Mouse (Mus musculus): Measurements from ENCODE around the gene Arnt2. TPM values are rescaled to one million over a fixed set of nuclear protein-coding genes. Genes with fewer than 3 reads are reported as not detected.

The Arnt2 gene
- polyA plus RNA-seq, 1 experiment from 2014 or later: 0.39 TPM

GRCm38 (mm10) chr7:84315353-84316003 lies 94.5 kb downstream of the Arnt2 start:
- no peak for ATAC-seq (ENCODE audit: low read depth)
- no peak overlapping the region for H3K27ac ChIP-seq

GRCm38 (mm10) chr7:84314742-84315141 lies 95.2 kb downstream of the Arnt2 start:
- H3K27ac ChIP-seq: no peak overlapping the region
- H3K9ac ChIP-seq: no peak overlapping the region
- no peaks in the 10 kb centered on the region for H3K4me1 ChIP-seq (replicated peaks)
- no peaks in the 10 kb centered on the region for H3K27me3 ChIP-seq
- no peak overlapping the region for H3K4me2 ChIP-seq
- ATAC-seq (ENCODE audit: low read depth) (no peak), DNase-seq (no peak)
- H3K9me3 ChIP-seq (replicated peaks): no peaks in the 10 kb centered on the region
- 76% methylated on average over 2 of the region's 2 CpGs for WGBS (ENCODE audit: insufficient replicate concordance)
- no peak overlapping the region for H3K4me3 ChIP-seq (replicated peaks)
- no peaks in the 10 kb centered on the region for H3K36me3 ChIP-seq

More at GRCm38 (mm10) chr7:84315353-84316003, 94.5 kb downstream of the Arnt2 start:
- Histone ChIP-seq H3K9ac (no peak overlapping the region), H3K4me1 (replicated peaks) (no peaks in the 10 kb centered on the region), H3K36me3 (no peaks in the 10 kb centered on the region), H3K4me3 (replicated peaks) (no peak overlapping the region), H3K9me3 (replicated peaks) (no peaks in the 10 kb centered on the region), H3K27me3 (no peaks in the 10 kb centered on the region), H3K4me2 (no peak overlapping the region)
- no peak for DNase-seq
- WGBS (ENCODE audit: insufficient replicate concordance): 40% methylated on average over 7 of the region's 7 CpGs

- ATAC-seq (ENCODE audit: low read depth) (no peak), DNase-seq (no peak)
- no peak overlapping the region for H3K9ac ChIP-seq
- H3K36me3 ChIP-seq: no peaks in the 10 kb centered on the region
- H3K4me3 ChIP-seq (replicated peaks): no peak overlapping the region
- no peaks in the 10 kb centered on the region for H3K27me3 ChIP-seq
- no peak overlapping the region for H3K4me2 ChIP-seq
- H3K9me3 ChIP-seq (replicated peaks): no peaks in the 10 kb centered on the region
- no peak overlapping the region for H3K27ac ChIP-seq
- H3K4me1 ChIP-seq (replicated peaks): no peaks in the 10 kb centered on the region
- WGBS (ENCODE audit: insufficient replicate concordance): 57% methylated on average over 3 of the region's 3 CpGs
Observed at GRCm38 (mm10) chr7:84311624-84312023, 98.4 kb downstream of the Arnt2 start.

GRCm38 (mm10) chr7:84310909-84311311 lies 99.1 kb downstream of the Arnt2 start:
- Histone ChIP-seq H3K4me1 (replicated peaks) (no peaks in the 10 kb centered on the region), H3K36me3 (no peaks in the 10 kb centered on the region), H3K9ac (no peak overlapping the region), H3K9me3 (replicated peaks) (no peaks in the 10 kb centered on the region), H3K27ac (no peak overlapping the region), H3K27me3 (no peaks in the 10 kb centered on the region), H3K4me3 (replicated peaks) (no peak overlapping the region), H3K4me2 (no peak overlapping the region)
- ATAC-seq (ENCODE audit: low read depth) (no peak), DNase-seq (no peak)
- WGBS (ENCODE audit: insufficient replicate concordance): 72% methylated on average over 4 of the region's 4 CpGs

- Histone ChIP-seq H3K9me3 (replicated peaks) (no peaks in the 10 kb centered on the region), H3K4me2 (no peak overlapping the region), H3K9ac (no peak overlapping the region), H3K4me3 (replicated peaks) (no peak overlapping the region), H3K36me3 (no peaks in the 10 kb centered on the region), H3K27ac (no peak overlapping the region), H3K27me3 (no peaks in the 10 kb centered on the region), H3K4me1 (replicated peaks) (no peaks in the 10 kb centered on the region)
- DNase-seq (no peak), ATAC-seq (ENCODE audit: low read depth) (no peak)
- WGBS (ENCODE audit: insufficient replicate concordance): 64% methylated on average over 3 of the region's 3 CpGs
Observed at GRCm38 (mm10) chr7:84307329-84307925, 102.5 kb downstream of the Arnt2 start.

GRCm38 (mm10) chr7:84300261-84300660 lies 109.7 kb downstream of the Arnt2 start:
- no peaks in the 10 kb centered on the region for H3K36me3 ChIP-seq
- no peak overlapping the region for H3K9ac ChIP-seq
- no peak overlapping the region for H3K4me2 ChIP-seq
- H3K4me3 ChIP-seq (replicated peaks): no peak overlapping the region
- WGBS (ENCODE audit: insufficient replicate concordance): 36% methylated on average over 1 of the region's 1 CpGs
- no peaks in the 10 kb centered on the region for H3K4me1 ChIP-seq (replicated peaks)
- ATAC-seq (ENCODE audit: low read depth) (no peak), DNase-seq (no peak)
- H3K9me3 ChIP-seq (replicated peaks): no peaks in the 10 kb centered on the region
- no peaks in the 10 kb centered on the region for H3K27me3 ChIP-seq
- H3K27ac ChIP-seq: no peak overlapping the region

- H3K4me1 ChIP-seq (replicated peaks): no peaks in the 10 kb centered on the region
- H3K9me3 ChIP-seq (replicated peaks): no peaks in the 10 kb centered on the region
- 60% methylated on average over 4 of the region's 4 CpGs for WGBS (ENCODE audit: insufficient replicate concordance)
- no peak overlapping the region for H3K4me2 ChIP-seq
- no peak overlapping the region for H3K27ac ChIP-seq
- H3K4me3 ChIP-seq (replicated peaks): no peak overlapping the region
- no peaks in the 10 kb centered on the region for H3K36me3 ChIP-seq
- ATAC-seq (ENCODE audit: low read depth): no peak
- no peak for DNase-seq
- no peak overlapping the region for H3K9ac ChIP-seq
- no peaks in the 10 kb centered on the region for H3K27me3 ChIP-seq
Observed at GRCm38 (mm10) chr7:84299601-84300000, 110.4 kb downstream of the Arnt2 start.

- 61% methylated on average over 7 of the region's 7 CpGs for WGBS (ENCODE audit: insufficient replicate concordance)
- Histone ChIP-seq H3K36me3 (no peaks in the 10 kb centered on the region), H3K4me1 (replicated peaks) (no peaks in the 10 kb centered on the region), H3K4me3 (replicated peaks) (no peak overlapping the region), H3K9me3 (replicated peaks) (no peaks in the 10 kb centered on the region), H3K4me2 (no peak overlapping the region), H3K27ac (no peak overlapping the region), H3K9ac (no peak overlapping the region), H3K27me3 (no peaks in the 10 kb centered on the region)
- DNase-seq: no peak
- ATAC-seq (ENCODE audit: low read depth): no peak
Observed at GRCm38 (mm10) chr7:84293054-84293453, 116.9 kb downstream of the Arnt2 start.

- no peaks in the 10 kb centered on the region for H3K9me3 ChIP-seq (replicated peaks)
- 37% methylated on average over 2 of the region's 2 CpGs for WGBS (ENCODE audit: insufficient replicate concordance)
- no peak for ATAC-seq (ENCODE audit: low read depth)
- H3K27ac ChIP-seq: no peak overlapping the region
- H3K4me1 ChIP-seq (replicated peaks): no peaks in the 10 kb centered on the region
- H3K4me2 ChIP-seq: no peak overlapping the region
- no peak overlapping the region for H3K4me3 ChIP-seq (replicated peaks)
- no peaks in the 10 kb centered on the region for H3K27me3 ChIP-seq
- DNase-seq: no peak
- H3K36me3 ChIP-seq: no peaks in the 10 kb centered on the region
- H3K9ac ChIP-seq: no peak overlapping the region
Observed at GRCm38 (mm10) chr7:84287226-84287587, 122.8 kb downstream of the Arnt2 start.

GRCm38 (mm10) chr7:84286526-84287225 lies 123.3 kb downstream of the Arnt2 start:
- Histone ChIP-seq H3K4me2 (no peak overlapping the region), H3K27ac (no peak overlapping the region), H3K4me1 (replicated peaks) (no peaks in the 10 kb centered on the region), H3K4me3 (replicated peaks) (no peak overlapping the region), H3K27me3 (no peaks in the 10 kb centered on the region), H3K9me3 (replicated peaks) (no peaks in the 10 kb centered on the region), H3K36me3 (no peaks in the 10 kb centered on the region), H3K9ac (no peak overlapping the region)
- WGBS (ENCODE audit: insufficient replicate concordance): 65% methylated on average over 8 of the region's 8 CpGs
- no peak for DNase-seq
- ATAC-seq (ENCODE audit: low read depth): no peak

- DNase-seq (no peak), ATAC-seq (ENCODE audit: low read depth) (no peak)
- no peak overlapping the region for H3K9ac ChIP-seq
- 68% methylated on average over 7 of the region's 7 CpGs for WGBS (ENCODE audit: insufficient replicate concordance)
- no peak overlapping the region for H3K4me2 ChIP-seq
- H3K4me1 ChIP-seq (replicated peaks): no peaks in the 10 kb centered on the region
- no peak overlapping the region for H3K4me3 ChIP-seq (replicated peaks)
- H3K36me3 ChIP-seq: no peaks in the 10 kb centered on the region
- H3K27me3 ChIP-seq: no peaks in the 10 kb centered on the region
- no peak overlapping the region for H3K27ac ChIP-seq
- no peaks in the 10 kb centered on the region for H3K9me3 ChIP-seq (replicated peaks)
Observed at GRCm38 (mm10) chr7:84285790-84286189, 124.2 kb downstream of the Arnt2 start.

- no peak overlapping the region for H3K4me3 ChIP-seq (replicated peaks)
- no peaks in the 10 kb centered on the region for H3K4me1 ChIP-seq (replicated peaks)
- H3K4me2 ChIP-seq: no peak overlapping the region
- no peak for ATAC-seq (ENCODE audit: low read depth)
- H3K9me3 ChIP-seq (replicated peaks): no peaks in the 10 kb centered on the region
- no peaks in the 10 kb centered on the region for H3K36me3 ChIP-seq
- WGBS (ENCODE audit: insufficient replicate concordance): 37% methylated on average over 3 of the region's 3 CpGs
- no peak overlapping the region for H3K27ac ChIP-seq
- no peak for DNase-seq
- H3K27me3 ChIP-seq: no peaks in the 10 kb centered on the region
- no peak overlapping the region for H3K9ac ChIP-seq
Observed at GRCm38 (mm10) chr7:84284974-84285373, 125.0 kb downstream of the Arnt2 start.

Measured in liver, embryonic 13.5 days (tissue).